Mouse (Mus musculus): ENCODE measurements around the gene 4930444G20Rik. TPM values are rescaled to one million over a fixed set of nuclear protein-coding genes. Genes with fewer than 3 reads are reported as not detected.

Gene 4930444G20Rik
- polyA plus RNA-seq (2012; rRNA removed) = not detected in 2 replicates

DNA sequence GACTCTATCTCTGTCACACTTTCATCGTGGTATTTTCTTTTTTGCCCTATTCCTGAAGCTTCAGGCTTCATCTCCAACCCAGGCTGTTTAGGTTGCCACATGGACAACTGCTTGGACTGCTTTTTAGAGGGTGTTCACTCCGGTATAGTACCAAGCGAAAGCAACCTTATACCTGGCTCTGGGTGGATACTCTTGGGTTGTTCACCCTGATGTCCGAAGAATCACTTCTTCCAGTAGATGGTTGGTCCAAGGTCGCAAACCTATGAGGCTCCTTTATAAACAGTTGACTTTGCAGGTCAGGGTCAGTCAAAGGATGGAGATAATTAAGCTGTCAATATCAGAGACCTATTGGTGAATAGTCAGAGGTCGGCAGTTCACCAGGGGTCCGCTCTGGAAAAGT lies at the start of gene 4930444G20Rik:
4930444G20Rik (minus strand) TSS at position 101 of the 400 bp plus-strand sequence.

Other genes starting within 250 kb of the 4930444G20Rik start
- gene Sgk1, start 185.9 kb downstream of the 4930444G20Rik start, polyA plus RNA-seq (2012; rRNA removed) = 30.5 and 39.2 TPM in 2 replicates
- gene E030030I06Rik, start 81.2 kb upstream of the 4930444G20Rik start, polyA plus RNA-seq (2012; rRNA removed) = 0.83 and 1.5 TPM in 2 replicates
- gene Raet1e, start 90.5 kb upstream of the 4930444G20Rik start, polyA plus RNA-seq (2012; rRNA removed) = 0.43 and 0.52 TPM in 2 replicates
- gene H60b, start 90.5 kb upstream of the 4930444G20Rik start, polyA plus RNA-seq (2012; rRNA removed) = 0.17 and 0.32 TPM in 2 replicates